Mouse (Mus musculus) stomach, embryonic 15.5 days (tissue): Measurements from ENCODE around the gene Pifo. TPM values are rescaled to one million over a fixed set of nuclear protein-coding genes. Genes with fewer than 3 reads are reported as not detected.
"Not testable (repeated sequence)": the region's sequence is repeated elsewhere in the genome, so short reads cannot be mapped to it uniquely, and the experiment has no call there.

Experiments used
- ATAC-seq: fragments of 200-750 bp; cut with Nextera tagmentation; 2 replicates; pipeline ENCODE4 v1.8.0; 2017; ENCODE audit warnings: low read depth, moderate number of reproducible peaks, moderate TSS enrichment; ENCODE audit not compliant: insufficient read depth, low FRiP score
- H3K27ac ChIP-seq: fragments of 300-500 bp; sonication (generic); 2 replicates; pipeline ENCODE4 v1.5.1; 2015; ENCODE audit warnings: mild to moderate bottlenecking, inconsistent platforms
- H3K27me3 ChIP-seq: fragments of 300-500 bp; sonication (generic); replicated peaks from 2 replicates; pipeline ENCODE4 v1.6.1; 2015; ENCODE audit warnings: inconsistent platforms
- H3K36me3 ChIP-seq: fragments of 300-500 bp; sonication (generic); 2 replicates; pipeline ENCODE4 v1.6.1; 2015; ENCODE audit warnings: inconsistent platforms
- H3K4me1 ChIP-seq: fragments of 300-500 bp; sonication (generic); 2 replicates; pipeline ENCODE4 v1.6.1; 2015; ENCODE audit warnings: inconsistent platforms
- H3K4me2 ChIP-seq: fragments of 300-500 bp; sonication (generic); 2 replicates; pipeline ENCODE4 v1.6.1; 2015; ENCODE audit warnings: mild to moderate bottlenecking, inconsistent platforms
- H3K4me3 ChIP-seq: fragments of 300-500 bp; sonication (generic); replicated peaks from 2 replicates; pipeline ENCODE4 v1.5.1; 2015; ENCODE audit warnings: inconsistent platforms
- H3K9ac ChIP-seq: fragments of 300-500 bp; sonication (generic); 2 replicates; pipeline ENCODE4 v1.6.1; 2015; ENCODE audit warnings: inconsistent platforms
- H3K9me3 ChIP-seq: fragments of 300-500 bp; sonication (generic); 2 replicates; pipeline ENCODE4 v1.6.1; 2016; ENCODE audit warnings: inconsistent platforms
- WGBS: fragments of 180-500 bp; shearing (Covaris S2); methylation state at CpG from one replicate; pipeline ENCODE4 v1.1.7; 2015; 5-methylcytosine and 5-hydroxymethylcytosine counted together
- polyA plus RNA-seq: library from polyadenylated mRNA; unstranded; fragments of >200 nt; fragmentation: Nextera tagmentation; extraction: Ambion mirVana; gene quantifications from 2 replicates; pipeline ENCODE4 v1.2.1, GENCODE M21; 2015

Pifo gene
- polyA plus RNA-seq, 1 experiment from 2014 or later, result 0.19 TPM

GRCm38 (mm10) chr3:105991653-105992283, 22.7 kb downstream of the Pifo start:
- H3K27ac ChIP-seq, result no peak overlapping the region
- no peaks in the 10 kb centered on the region for H3K9me3 ChIP-seq
- H3K4me1 ChIP-seq, result no peaks in the 10 kb centered on the region
- H3K9ac ChIP-seq, result no peak overlapping the region
- no peaks in the 10 kb centered on the region for H3K27me3 ChIP-seq
- no peaks in the 10 kb centered on the region for H3K36me3 ChIP-seq
- no peak overlapping the region for H3K4me2 ChIP-seq
- ATAC-seq, result no peak
- no peak overlapping the region for H3K4me3 ChIP-seq
- 19% methylated on average over 4 of the region's 4 CpGs for WGBS

GRCm38 (mm10) chr3:105989611-105990010, 24.8 kb downstream of the Pifo start:
- not testable (repeated sequence) for H3K27ac ChIP-seq, H3K27me3 ChIP-seq, H3K4me3 ChIP-seq, ATAC-seq, H3K4me2 ChIP-seq, H3K36me3 ChIP-seq, H3K9ac ChIP-seq, H3K9me3 ChIP-seq, H3K4me1 ChIP-seq
- WGBS, result 57% methylated on average over 5 of the region's 5 CpGs

- 89% methylated on average over 2 of the region's 2 CpGs for WGBS
- Histone ChIP-seq H3K9me3 (no peaks in the 10 kb centered on the region), H3K27ac (no peak overlapping the region), H3K4me1 (no peaks in the 10 kb centered on the region), H3K4me3 (no peak overlapping the region), H3K36me3 (peaks cover 5% of the 10 kb centered on the region; the same call in 1 of the 2 replicates), H3K4me2 (no peak overlapping the region), H3K9ac (no peak overlapping the region), H3K27me3 (no peaks in the 10 kb centered on the region)
- ATAC-seq, result no peak
Observed at GRCm38 (mm10) chr3:105974174-105974573, 40.3 kb downstream of the Pifo start.

- Histone ChIP-seq H3K9me3 (no peaks in the 10 kb centered on the region), H3K27ac (no peak within 1 kb of the TSS), H3K36me3 (peaks cover 11% of the 10 kb centered on the region; the same call in 1 of the 2 replicates), H3K4me1 (no peaks in the 10 kb centered on the region), H3K27me3 (no peaks in the 10 kb centered on the region), H3K9ac (no peak within 1 kb of the TSS), H3K4me2 (no peak within 1 kb of the TSS), H3K4me3 (no peak within 1 kb of the TSS)
- ATAC-seq, result no peak
- WGBS, result 64% methylated on average over 3 of the region's 3 CpGs
Observed at GRCm38 (mm10) chr3:105973411-105973810, 41.0 kb downstream of the Pifo start, which contains the start of gene Ovgp1. Ovgp1 (plus strand) TSS chr3:105973711.

GRCm38 (mm10) chr3:105971831-105972446, 42.5 kb downstream of the Pifo start:
- H3K36me3 ChIP-seq, result peaks cover 22% of the 10 kb centered on the region
- no peaks in the 10 kb centered on the region for H3K27me3 ChIP-seq
- no peak overlapping the region for H3K4me2 ChIP-seq
- H3K27ac ChIP-seq, result no peak overlapping the region
- no peak overlapping the region for H3K9ac ChIP-seq
- no peak for ATAC-seq
- no peaks in the 10 kb centered on the region for H3K4me1 ChIP-seq
- H3K4me3 ChIP-seq, result no peak overlapping the region
- H3K9me3 ChIP-seq, result no peaks in the 10 kb centered on the region
- WGBS, result 83% methylated on average over 5 of the region's 5 CpGs

GRCm38 (mm10) chr3:105960700-105961099, 53.7 kb downstream of the Pifo start:
- H3K4me1 ChIP-seq, result peaks cover 19% of the 10 kb centered on the region
- H3K4me2 ChIP-seq, result peak overlapping the region; percentile 72
- H3K9ac ChIP-seq, result no peak overlapping the region
- H3K27ac ChIP-seq, result no peak overlapping the region
- H3K27me3 ChIP-seq, result no peaks in the 10 kb centered on the region
- peaks cover 37% of the 10 kb centered on the region for H3K36me3 ChIP-seq
- H3K9me3 ChIP-seq, result no peaks in the 10 kb centered on the region
- no peak for ATAC-seq
- H3K4me3 ChIP-seq, result peak overlapping the region; percentile 96; the same call in 1 of the 2 replicates
- WGBS, result 95% methylated on average over 2 of the region's 2 CpGs

GRCm38 (mm10) chr3:105959999-105960398, 54.4 kb downstream of the Pifo start, which contains the start of gene Atp5f1:
Atp5f1 (minus strand) TSS chr3:105960099.
- WGBS, result 4% methylated on average over 6 of the region's 6 CpGs
- peaks cover 30% of the 10 kb centered on the region for H3K36me3 ChIP-seq
- H3K4me1 ChIP-seq, result peaks cover 19% of the 10 kb centered on the region
- ATAC-seq, result no peak
- H3K9ac ChIP-seq, result peak within 1 kb of the TSS; percentile 93
- H3K4me2 ChIP-seq, result peak within 1 kb of the TSS; percentile 72
- H3K27me3 ChIP-seq, result no peaks in the 10 kb centered on the region
- peak within 1 kb of the TSS; percentile 94 for H3K27ac ChIP-seq
- H3K9me3 ChIP-seq, result no peaks in the 10 kb centered on the region
- H3K4me3 ChIP-seq, result peak within 1 kb of the TSS; percentile 96

- under 1% methylated on average over 26 of the region's 26 CpGs for WGBS
- Histone ChIP-seq H3K9ac (peak overlapping the region; percentile 89), H3K27me3 (no peaks in the 10 kb centered on the region), H3K4me1 (peaks cover 19% of the 10 kb centered on the region), H3K4me3 (peak overlapping the region; percentile 96), H3K27ac (peak overlapping the region; percentile 66), H3K36me3 (peaks cover 29% of the 10 kb centered on the region), H3K9me3 (no peaks in the 10 kb centered on the region), H3K4me2 (peak overlapping the region; percentile 72)
- peak; percentile 44 for ATAC-seq
Observed at GRCm38 (mm10) chr3:105959585-105959984, 54.9 kb downstream of the Pifo start.

- peak within 1 kb of the TSS; percentile 94 for H3K27ac ChIP-seq
- H3K36me3 ChIP-seq, result peaks cover 24% of the 10 kb centered on the region
- ATAC-seq, result peak; percentile 95
- H3K9me3 ChIP-seq, result no peaks in the 10 kb centered on the region
- H3K4me3 ChIP-seq, result peak within 1 kb of the TSS; percentile 96
- H3K9ac ChIP-seq, result peak within 1 kb of the TSS; percentile 93
- peaks cover 19% of the 10 kb centered on the region for H3K4me1 ChIP-seq
- peak within 1 kb of the TSS; percentile 72 for H3K4me2 ChIP-seq
- H3K27me3 ChIP-seq, result no peaks in the 10 kb centered on the region
- WGBS, result under 1% methylated on average over 52 of the region's 52 CpGs
Observed at GRCm38 (mm10) chr3:105958974-105959580, 55.4 kb downstream of the Pifo start, which contains the start of gene Wdr77. Wdr77 (plus strand) TSS chr3:105959369.

- peak overlapping the region; percentile 60 for H3K4me2 ChIP-seq
- H3K4me1 ChIP-seq, result peaks cover 19% of the 10 kb centered on the region
- no peaks in the 10 kb centered on the region for H3K9me3 ChIP-seq
- no peak for ATAC-seq
- H3K9ac ChIP-seq, result peak overlapping the region; percentile 93
- H3K27ac ChIP-seq, result peak overlapping the region; percentile 94; the same call in 1 of the 2 replicates
- H3K27me3 ChIP-seq, result no peaks in the 10 kb centered on the region
- peaks cover 23% of the 10 kb centered on the region for H3K36me3 ChIP-seq
- peak overlapping the region; percentile 96 for H3K4me3 ChIP-seq
- WGBS, result 32% methylated on average over 5 of the region's 5 CpGs
Observed at GRCm38 (mm10) chr3:105958204-105958603, 56.2 kb downstream of the Pifo start.

- H3K4me1 ChIP-seq, result peaks cover 19% of the 10 kb centered on the region
- no peak overlapping the region; the same call in 1 of the 2 replicates for H3K4me2 ChIP-seq
- H3K27ac ChIP-seq, result no peak overlapping the region
- peaks cover 16% of the 10 kb centered on the region for H3K36me3 ChIP-seq
- H3K4me3 ChIP-seq, result no peak overlapping the region
- no peaks in the 10 kb centered on the region for H3K9me3 ChIP-seq
- WGBS, result 98% methylated on average over 1 of the region's 1 CpGs
- ATAC-seq, result no peak
- no peak overlapping the region for H3K9ac ChIP-seq
- H3K27me3 ChIP-seq, result no peaks in the 10 kb centered on the region
Observed at GRCm38 (mm10) chr3:105957235-105957634, 57.2 kb downstream of the Pifo start.

GRCm38 (mm10) chr3:105951348-105951747, 63.1 kb downstream of the Pifo start:
- H3K36me3 ChIP-seq, result peaks cover 35% of the 10 kb centered on the region
- no peak overlapping the region for H3K4me2 ChIP-seq
- 91% methylated on average over 7 of the region's 7 CpGs for WGBS
- H3K27ac ChIP-seq, result no peak overlapping the region
- H3K27me3 ChIP-seq, result no peaks in the 10 kb centered on the region
- ATAC-seq, result no peak
- H3K9ac ChIP-seq, result no peak overlapping the region
- no peaks in the 10 kb centered on the region for H3K4me1 ChIP-seq
- no peaks in the 10 kb centered on the region for H3K9me3 ChIP-seq
- no peak overlapping the region for H3K4me3 ChIP-seq
